Mouse (Mus musculus) embryo, embryonic 10 days (tissue): ENCODE results near the gene Krtap17-1.

Source experiments
- DNase-seq: peaks from one replicate; pipeline ENCODE4 v3.0.0-alpha.2; 2015; ENCODE audit warnings: low spot score

Krtap17-1 gene

GRCm38 (mm10) chr11:99993620-99994383 lies at the start of gene Krtap17-1:
Gene Krtap17-1, minus strand, starts transcription at chr11:99993994.
- DNase-seq: no peak

- no peak for DNase-seq
Observed at GRCm38 (mm10) chr11:100041454-100041853, 47.7 kb upstream of the Krtap17-1 start, which contains the start of gene Krt34. Gene Krt34, minus strand, starts transcription at chr11:100041554.

DNA sequence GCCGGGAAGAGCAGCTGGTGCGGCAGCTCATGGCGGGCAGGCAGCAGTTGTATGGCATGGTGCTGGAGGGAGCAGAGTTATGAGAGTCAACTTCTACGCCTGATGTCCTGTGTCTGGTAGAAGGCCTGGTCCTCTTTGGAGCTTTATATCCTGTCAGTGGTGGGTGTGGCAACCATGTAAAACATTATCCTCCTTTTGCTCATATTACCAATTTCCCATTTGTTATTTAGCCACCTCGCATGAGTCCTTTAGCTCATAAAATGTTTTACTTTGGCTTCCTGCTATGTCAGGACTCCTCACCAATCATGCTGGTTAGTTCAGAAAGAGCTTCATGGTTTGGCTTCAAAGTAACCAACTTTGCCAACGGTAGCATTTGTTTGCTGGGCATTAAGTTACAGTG lies 36.0 kb upstream of the Krtap17-1 start, which contains the start of gene Krt33b:
Krt33b (minus strand) TSS at position 101 of the 400 bp plus-strand sequence.
- no peak for DNase-seq

GRCm38 (mm10) chr11:100021438-100021837 lies 27.6 kb upstream of the Krtap17-1 start:
- DNase-seq: no peak

DNA sequence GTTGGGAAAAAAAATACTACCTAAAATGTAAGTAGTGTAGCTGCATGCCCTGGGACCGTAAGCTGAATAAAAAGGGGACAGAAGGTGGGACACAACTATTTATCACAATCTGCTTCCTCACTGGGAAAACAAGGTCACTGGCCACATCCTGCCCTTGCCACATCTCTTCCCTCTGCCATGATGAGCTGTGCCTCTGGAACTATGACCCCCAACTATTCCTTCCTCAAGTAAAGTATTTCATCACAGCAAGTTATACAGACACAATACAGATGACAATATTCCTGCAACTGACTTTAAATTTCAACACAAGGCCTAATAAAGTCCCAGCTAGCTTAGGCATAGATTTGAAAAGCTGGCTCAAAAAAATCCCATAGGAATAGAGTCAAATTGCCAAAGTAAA lies 25.7 kb upstream of the Krtap17-1 start:
- no peak for DNase-seq

DNA sequence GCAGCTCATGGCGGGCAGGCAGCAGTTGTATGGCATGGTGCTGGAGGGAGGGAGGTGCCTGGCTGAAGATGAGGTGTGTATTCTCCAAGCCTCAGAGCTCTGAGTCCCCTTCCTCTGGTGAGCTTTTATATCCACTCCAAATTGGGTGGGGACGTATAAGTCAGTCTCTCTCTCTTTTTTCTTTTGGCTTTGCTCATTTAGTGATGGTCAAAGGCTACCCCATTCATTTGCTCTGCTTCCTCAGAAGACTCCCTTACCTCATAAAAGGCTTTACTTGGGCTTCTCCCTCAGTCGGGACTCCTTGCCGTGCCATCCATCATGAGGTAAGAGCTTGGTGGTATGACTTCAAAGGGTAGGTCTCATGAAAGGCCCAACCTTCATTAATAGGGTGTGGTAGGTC lies 22.3 kb upstream of the Krtap17-1 start, which contains the start of gene Krt33a:
Krt33a (minus strand) TSS at position 101 of the 400 bp plus-strand sequence.
- DNase-seq: no peak

DNA sequence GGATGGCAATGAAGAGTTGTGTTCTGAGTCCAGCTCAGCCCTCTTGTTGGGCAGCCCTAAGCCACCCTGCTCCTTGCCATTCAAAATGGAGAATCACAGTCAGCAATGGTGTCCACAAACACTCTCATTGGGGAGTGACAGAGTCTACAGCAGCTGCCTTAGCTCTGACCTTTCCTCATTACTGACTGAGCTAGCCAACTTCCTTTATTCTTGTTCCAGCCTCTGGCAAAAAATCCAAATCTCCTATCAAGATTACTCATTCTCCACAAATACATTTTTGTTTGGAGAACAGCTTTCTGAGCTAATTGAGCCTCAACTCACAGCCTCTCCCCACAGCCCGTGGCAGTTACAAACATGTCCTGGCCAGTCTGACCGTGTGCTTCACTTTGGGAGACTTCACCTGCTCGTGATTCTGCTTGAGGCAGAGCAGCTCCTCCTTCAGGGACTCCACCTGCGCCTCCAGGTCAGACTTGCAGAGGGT lies 19.9 kb upstream of the Krtap17-1 start:
- no peak for DNase-seq

DNA sequence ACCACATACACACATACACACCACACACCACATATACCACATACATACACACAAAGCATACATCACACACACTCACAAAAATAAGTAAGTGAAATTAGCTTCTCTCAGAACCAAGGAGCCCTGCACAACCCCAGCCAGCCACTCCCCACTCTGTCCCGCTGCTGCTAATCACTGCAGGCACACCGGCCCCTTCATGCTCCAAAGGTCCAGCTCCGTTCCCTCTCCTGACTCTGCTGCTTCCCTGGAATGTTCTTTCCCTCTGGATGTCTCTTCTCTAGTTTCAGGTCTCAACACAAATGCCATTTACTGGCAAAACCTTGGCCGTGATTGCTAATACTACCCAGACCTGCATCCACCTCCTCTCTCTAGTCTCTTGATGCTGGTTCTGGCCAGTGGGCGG lies 16.9 kb upstream of the Krtap17-1 start:
- DNase-seq: no peak

- DNase-seq: no peak
Observed at GRCm38 (mm10) chr11:100008336-100008735, 14.5 kb upstream of the Krtap17-1 start.

- DNase-seq: no peak
Observed at GRCm38 (mm10) chr11:100006624-100007023, 12.8 kb upstream of the Krtap17-1 start.

- no peak for DNase-seq
Observed at GRCm38 (mm10) chr11:100005905-100006304, 12.1 kb upstream of the Krtap17-1 start.

DNA sequence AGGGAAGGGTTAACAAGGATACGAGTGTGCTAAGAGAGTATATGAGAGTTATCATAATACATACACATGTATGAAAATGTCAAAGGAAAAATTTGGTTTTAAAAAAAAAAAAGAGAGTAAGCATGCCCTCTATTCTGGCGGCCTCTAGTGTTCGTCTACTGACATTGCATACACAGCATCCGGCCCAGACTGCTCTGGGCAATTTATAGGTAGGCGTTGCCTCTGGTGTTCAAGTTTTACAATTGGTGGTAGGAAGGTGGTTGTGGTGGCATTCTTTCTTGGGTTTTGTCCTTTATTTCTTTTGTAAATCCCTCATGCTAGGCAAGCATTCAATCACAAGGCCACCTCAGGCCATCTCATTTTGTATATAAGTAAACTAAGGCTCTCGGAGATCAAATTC lies 11.1 kb upstream of the Krtap17-1 start:
- DNase-seq: peak; percentile 63

- DNase-seq: no peak
Observed at GRCm38 (mm10) chr11:99999091-99999490, 5.3 kb upstream of the Krtap17-1 start.

DNA sequence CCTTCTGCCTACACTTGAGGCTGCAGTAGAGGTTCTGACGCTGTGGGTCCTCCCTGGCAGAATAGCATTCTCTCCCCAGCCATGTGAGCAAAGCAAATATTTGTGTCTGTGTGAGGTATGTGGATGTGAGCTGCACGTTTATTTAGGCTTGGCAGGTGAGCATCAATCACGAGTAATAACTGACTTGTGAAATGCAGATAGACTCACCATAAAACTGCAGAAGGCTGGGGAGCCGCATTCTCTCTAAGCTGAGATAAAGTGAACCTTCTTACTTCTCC lies 529 bp upstream of the Krtap17-1 start:
- DNase-seq: no peak

GRCm38 (mm10) chr11:99990571-99990970 lies 3.2 kb downstream of the Krtap17-1 start:
- no peak for DNase-seq

GRCm38 (mm10) chr11:99989881-99990405 lies 3.9 kb downstream of the Krtap17-1 start:
- DNase-seq: no peak

GRCm38 (mm10) chr11:99988530-99988929 lies 5.3 kb downstream of the Krtap17-1 start:
- no peak for DNase-seq

GRCm38 (mm10) chr11:99986180-99986647 lies 7.6 kb downstream of the Krtap17-1 start, which contains the start of gene Krtap16-1:
Gene Krtap16-1, minus strand, starts transcription at chr11:99986597.
- no peak for DNase-seq

GRCm38 (mm10) chr11:99985291-99986092 lies 8.3 kb downstream of the Krtap17-1 start:
- DNase-seq: no peak

DNA sequence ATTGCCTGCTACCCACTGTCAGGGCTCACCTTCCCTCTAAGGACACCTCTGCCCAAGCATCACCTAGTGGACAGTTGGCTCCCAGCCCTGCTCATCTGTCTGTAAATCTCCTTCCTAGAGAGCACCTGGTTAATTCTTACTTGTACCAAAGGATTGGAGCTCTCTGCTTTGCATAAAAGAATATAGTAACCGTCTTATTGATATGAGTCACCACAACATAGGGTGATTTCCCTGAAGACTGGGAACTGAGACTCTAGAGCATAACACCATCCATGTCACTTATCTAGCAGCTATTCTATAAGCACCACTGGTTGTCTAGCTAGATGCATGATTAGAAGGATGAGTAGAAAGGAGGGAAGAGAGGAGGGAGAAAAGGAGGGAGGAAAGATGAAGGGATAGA lies 10.4 kb downstream of the Krtap17-1 start:
- DNase-seq: no peak

DNA sequence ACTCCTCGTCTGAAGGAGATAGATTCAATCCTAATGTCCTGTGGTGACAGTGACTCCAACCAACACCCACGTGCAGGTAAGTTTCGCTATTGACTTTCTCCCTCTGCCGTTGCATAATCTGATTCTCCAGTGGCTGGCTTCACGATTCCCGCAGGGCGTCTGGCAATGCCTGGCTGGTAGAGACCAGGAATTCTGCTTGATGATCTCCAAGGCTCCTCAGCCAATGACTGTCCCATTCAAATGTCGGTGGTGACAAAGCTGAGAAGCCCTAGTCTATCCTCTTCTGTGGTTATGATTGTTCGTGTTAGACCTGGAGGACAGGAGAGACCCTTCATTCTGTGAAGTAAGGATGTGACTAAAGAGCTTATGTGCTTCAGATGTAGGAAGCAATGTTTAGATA lies 11.1 kb downstream of the Krtap17-1 start:
- no peak for DNase-seq

GRCm38 (mm10) chr11:99978953-99979352 lies 14.8 kb downstream of the Krtap17-1 start, which contains the start of gene Krtap29-1:
Gene Krtap29-1, minus strand, starts transcription at chr11:99979053.
- no peak for DNase-seq
